Mouse (Mus musculus) right cerebral cortex, postnatal 14 days (tissue): Measurements from ENCODE around the gene Vwa8.
A peak's percentile ranks its signal among the peaks of the same experiment; 100 is the strongest.
"Not testable (repeated sequence)": the region's sequence is repeated elsewhere in the genome, so short reads cannot be mapped to it uniquely, and the experiment has no call there.

Experiments used
- DNase-seq: peaks from one replicate; pipeline ENCODE4 v3.0.0; 2022

The Vwa8 gene

DNA sequence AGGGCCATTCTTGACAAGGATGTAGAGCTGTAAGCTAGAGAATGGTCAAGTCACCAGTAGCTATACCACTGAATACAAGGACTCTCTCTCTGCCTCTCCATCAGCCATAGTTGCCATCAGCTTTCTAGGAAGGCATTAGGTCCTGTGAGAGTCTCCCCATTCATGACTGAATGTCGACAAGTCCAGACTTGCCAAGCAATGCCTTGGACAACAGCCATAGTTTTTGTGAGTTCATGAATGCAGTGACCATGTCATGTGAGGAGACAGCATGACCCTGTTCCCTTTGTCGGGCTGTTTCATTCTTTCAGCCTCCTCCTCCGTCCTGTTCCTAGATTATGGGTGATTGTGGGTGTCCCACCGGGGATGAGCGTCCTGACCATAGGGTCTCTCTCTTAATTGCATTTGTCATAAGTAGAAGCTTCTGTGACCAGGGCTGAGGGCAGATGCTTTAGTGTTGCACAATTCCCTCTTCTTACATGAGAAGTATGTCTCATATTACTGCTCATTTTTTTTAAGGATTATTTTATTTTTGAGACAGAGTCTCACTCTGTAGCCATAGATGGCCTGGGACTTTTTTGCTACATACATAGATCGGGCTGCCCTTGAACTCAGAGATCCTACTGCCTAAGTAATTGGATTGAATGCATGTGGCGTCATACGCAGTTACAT, 37.8 kb downstream of the Vwa8 start:
- DNase-seq = no peak

DNA sequence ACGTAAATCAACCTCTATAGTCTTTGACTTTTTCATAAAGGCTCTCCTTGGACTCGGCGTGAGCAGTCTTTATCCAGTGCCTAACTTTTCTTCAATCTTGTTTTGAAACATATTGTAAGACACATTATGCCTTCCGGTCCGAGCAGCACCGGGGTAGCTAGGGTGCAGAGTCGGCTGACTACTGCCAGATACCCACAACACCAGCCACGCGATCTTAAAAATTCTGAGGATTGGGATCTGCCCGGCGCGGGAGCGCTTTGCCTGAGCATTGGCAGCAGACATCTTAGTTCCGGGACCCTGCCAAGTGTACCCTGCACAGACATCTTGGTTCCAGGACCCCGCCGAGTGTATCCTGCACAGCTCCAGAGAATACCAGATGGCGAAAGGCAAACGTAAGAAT, 38.6 kb downstream of the Vwa8 start:
- not testable (repeated sequence) for DNase-seq

DNA sequence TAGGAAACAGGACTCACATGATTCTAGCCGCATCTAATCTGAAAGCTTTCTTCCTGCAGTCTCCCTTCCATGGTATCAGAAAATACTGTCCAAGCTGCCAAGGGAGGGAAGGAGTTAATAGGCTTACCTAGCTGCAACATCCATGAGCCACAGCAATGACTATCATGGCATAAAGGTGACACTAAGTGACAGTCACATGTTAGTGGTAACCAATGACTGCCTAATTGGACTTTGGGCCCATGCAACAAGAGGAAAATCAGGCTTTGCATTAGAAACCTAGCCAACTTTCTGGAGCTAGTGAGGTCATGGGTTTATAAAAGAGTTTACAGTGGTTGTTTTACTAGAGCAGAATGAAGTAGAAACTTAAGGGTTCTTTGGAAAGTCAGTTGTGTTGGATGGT, 46.6 kb downstream of the Vwa8 start:
- no peak for DNase-seq

DNA sequence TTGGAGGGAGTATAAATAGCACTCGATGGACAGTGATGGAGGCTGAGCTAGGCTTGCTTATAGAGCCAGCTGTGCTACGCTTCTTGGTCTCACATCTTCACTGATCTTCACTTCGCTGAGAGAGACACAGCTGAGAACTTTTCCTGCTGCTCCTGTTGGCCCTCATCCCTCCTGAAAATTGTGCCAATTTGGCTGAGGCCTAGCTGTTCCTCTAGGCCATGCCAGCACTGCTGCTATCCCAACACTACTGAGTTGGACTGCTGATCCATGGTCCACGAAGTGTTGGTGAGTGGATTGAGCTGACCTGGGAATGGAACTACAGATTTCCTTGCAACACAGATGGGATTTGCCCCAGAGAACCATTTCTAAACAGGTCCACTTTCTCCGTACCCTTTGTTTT, 47.4 kb downstream of the Vwa8 start:
- DNase-seq = no peak

DNA sequence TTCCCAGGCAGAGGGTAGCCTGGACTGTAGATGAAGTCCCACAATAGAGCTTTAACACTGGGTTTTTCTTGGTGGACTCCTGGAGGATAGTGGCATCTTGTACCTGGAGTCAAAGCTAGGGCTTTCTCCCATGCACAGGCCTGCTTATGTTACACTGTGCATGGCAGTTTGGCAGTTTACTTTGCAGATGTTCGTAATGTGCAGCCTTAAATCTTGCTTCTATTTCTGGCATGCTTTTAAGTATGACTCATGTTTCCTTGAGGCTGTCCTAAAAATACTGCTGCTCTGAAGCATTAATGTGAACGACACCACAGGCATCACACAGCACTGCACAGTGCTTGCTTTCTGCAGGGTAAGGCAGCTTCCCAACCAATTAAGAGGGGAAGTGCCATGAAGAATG, 51.9 kb downstream of the Vwa8 start:
- no peak for DNase-seq

DNA sequence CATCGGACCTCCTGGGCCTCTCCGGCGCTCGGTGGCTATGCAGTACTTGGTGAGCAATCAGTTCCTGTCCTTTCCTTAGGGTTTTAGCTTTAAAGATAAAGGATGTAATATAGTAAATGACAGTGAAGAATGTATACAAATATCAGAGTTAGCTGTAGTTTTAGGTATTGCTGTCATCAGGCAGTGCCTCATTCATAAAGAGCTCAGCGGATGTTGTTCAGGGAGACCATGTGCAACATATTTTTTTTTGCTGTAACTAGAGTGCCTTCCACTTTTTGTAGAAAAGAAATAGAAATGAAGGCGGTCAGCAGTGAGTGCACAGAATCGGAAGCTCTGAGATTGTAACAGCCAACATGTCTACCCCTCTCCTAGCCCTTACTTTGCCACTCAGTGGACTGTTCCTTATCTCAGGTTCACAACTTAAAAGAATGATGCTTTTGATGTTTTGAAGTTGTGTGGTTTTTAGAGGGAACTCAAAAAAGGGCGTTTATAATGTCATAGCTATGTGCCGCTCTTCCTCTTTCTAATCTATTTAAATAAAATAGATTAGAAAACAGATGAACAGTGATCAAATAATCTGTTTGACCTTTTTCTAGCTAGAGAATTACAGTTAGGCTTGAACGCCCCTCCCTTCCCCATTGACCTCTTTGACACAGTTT, 59.5 kb downstream of the Vwa8 start:
- DNase-seq = no peak

DNA sequence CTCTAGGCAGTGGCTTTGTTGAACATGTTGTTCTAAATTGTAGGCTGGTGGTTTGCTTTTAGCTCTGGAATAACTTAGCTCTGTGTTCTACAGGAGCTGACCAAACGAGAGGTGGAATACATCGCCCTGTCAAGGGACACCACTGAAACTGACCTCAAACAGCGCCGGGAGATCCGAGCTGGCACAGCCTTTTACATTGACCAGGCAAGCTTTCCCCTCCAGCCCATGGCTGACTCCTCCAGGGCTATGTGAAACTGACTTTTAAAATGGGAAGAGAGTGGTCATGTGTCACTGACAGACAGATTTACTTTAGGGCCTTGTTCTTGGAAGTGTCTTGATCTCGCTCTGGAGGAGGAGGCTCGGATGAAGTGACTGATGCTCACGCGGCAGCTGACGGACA, 63.2 kb downstream of the Vwa8 start:
- DNase-seq = no peak

DNA sequence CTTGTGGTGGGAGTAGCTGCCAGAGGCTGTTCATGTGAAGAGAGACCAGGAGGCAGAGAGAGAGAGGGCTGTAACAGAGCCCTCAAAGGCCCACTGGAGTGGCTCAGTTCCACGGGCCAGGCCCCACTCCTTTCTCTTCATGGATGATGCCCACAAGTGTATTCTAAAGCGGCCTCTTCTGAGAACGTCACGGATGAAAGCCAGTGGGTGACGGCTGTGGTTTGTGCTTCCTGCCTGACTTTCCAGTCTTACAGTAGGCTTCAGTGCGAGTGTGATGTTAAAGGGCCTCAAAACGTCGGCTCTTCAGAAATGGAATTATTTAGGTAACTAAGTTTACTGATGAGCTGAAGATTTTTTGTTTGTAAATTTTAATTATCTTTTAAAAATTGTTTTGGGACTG, 65.3 kb downstream of the Vwa8 start:
- DNase-seq = no peak

DNA sequence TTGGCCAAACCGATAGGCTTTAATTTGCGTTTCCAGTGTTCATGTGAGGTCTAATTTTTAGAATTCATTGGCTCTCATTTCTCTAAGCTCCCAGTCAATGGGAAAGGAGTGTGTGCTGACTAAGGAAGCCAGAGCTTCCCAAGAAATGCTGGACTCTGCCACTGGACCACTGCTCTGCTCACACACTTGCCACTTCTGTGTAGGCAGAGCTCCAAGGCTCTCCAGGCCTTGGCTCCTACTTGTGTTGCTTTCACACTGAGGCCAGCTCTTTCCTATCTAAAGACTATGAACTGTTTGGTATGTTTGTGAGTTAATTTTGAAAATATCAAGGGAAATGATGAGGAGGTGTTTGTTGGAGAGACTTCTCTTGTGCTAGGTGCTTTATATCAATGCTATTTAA, 67.8 kb downstream of the Vwa8 start:
- no peak for DNase-seq

DNA sequence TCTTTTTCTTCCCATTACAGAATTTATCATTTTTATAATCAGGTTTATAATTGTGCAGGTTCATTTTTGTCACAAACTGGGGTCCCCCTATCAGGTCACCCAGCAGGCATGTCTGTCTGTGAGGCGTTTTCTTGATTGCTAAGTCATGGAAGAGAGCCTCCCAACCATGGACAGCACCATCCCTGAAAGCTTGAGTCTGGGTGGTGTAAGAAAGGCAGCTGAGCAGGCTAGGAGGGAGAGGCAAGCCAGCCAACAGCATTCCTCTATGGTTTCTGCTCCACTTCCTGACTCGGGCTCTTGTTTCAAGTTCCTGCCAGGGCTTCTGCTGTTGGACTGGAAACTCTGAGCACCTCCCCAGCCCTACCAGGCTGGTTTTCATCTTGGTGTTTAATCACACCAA, 72.4 kb downstream of the Vwa8 start:
- DNase-seq = no peak

DNA sequence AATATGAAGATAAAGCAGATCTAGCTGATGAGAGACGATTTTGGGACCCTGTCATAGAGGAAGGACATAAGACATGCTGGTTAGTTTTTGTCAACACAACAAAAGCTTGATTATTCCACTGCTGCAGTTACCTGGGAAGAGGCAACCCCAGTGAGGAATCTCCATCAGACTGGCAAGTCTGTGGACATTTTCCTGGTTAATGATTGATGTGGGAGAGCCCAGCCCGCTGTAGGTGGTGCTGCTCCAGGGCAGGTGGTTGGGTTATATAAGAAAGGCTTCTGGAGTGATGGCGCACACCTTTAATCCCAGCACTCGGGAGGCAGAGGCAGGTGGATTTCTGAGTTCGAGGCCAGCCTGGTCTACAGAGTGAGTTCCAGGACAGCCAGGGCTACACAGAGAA, 74.8 kb downstream of the Vwa8 start:
- no peak for DNase-seq

DNA sequence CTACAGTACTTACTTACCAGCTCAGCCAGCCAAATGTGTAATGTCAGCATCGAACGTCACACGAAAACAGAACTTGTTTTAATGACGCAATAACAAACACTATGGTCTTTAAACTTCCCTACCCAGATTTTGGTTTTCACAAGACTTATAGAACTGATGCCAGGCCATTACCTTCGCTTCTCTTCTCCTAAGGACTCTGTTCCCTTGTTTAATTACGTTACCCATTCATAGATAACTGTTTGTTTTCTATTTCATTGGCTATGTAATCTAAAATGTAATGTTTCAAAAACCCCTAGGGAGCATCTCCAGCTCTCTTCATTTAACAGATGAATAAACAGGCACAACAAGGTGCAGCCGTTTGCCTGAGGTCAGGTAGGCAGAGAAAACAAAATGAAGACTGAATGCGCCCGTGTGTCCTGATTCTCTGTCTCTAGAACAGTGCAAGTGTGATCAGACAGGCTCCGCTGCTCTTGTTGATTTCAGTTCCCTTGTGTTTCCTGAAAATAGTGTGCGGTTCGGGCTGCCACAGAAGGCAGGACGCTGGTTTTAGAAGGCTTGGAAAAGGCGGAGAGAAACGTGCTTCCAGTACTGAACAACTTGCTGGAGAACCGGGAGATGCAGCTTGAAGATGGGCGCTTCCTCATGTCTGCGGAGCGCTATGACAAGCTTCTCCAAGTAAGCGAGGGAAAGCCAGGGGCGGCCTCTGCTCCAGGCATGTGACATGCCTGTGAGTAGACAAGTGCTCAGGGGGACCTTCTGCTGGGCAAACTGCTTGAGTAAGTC, 76.1 kb downstream of the Vwa8 start:
- DNase-seq = peak; percentile 33

DNA sequence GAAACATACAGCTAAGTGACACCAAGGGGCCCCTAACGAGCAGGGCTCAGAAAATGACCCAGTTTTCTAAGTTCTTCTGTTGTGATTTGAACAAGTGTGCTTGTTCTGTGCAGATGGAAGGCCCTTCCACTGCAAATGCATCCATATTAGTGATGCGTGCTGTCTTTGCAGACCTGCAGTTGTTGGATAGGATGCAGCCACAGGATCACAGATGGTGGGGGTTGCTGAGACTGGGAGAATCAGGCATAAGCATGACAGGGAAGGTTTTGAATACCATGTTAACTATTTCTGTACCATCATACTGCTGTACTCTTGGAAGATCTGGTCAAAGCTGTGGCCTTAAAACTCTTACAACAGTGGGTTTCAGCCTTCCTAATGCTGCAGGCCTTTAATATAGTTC, 83.2 kb downstream of the Vwa8 start:
- DNase-seq = no peak

DNA sequence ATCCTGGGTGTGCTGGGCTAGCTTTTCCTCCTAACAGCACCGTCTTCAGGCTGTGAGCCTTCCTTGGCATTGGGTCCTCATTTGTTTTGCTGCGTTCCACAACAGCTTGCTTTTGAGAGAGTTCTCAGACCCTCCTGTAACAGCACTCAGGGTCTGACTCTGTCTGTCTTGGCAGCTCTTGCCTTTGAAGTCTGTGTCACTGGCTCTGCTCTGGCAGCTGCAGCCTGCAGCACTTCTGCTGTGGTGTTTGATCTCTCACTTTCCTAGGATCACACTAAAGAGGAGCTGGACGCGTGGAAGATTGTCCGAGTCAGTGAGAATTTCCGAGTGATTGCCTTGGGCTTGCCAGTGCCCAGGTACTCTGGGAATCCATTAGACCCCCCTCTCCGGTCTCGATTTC, 84.5 kb downstream of the Vwa8 start:
- DNase-seq = no peak

DNA sequence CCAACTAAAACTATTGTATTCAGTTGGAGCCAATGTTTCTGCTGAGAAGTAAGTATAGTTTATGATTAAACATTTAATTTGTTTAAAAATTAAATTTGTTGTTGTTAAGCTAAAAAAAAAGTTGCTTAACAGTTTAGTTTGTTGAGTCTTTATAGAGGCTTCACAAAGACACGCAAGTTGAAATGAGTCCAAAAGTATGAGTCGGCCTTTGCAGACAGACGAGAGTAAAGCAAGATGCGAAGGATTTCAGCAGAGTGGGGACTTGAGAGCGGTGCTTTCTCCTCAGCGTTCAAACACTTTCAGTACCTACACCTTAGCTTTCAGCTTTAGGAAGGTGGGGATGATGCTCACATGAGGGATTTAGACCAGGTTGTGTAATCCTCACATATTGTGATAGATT, 85.7 kb downstream of the Vwa8 start:
- DNase-seq = no peak

DNA sequence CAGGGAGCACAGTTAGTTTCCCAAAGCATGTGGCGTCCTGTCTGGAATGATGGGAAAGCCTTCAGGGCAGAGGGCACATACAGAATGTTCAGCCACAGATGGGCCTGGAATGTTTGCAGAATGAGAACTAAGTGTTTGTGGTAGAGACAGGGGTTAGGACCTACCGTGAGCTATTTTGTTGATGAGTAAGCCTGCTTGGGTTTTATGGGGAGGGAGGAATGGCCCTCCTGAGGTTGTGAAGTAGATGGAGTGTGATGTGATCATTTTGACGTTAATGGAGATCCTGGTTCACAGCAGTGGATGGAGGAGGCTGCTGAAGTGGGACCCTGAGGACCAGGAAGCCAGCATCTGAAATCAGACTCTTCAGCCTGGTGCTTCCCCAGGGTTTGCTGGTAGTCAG, 86.9 kb downstream of the Vwa8 start:
- no peak for DNase-seq

DNA sequence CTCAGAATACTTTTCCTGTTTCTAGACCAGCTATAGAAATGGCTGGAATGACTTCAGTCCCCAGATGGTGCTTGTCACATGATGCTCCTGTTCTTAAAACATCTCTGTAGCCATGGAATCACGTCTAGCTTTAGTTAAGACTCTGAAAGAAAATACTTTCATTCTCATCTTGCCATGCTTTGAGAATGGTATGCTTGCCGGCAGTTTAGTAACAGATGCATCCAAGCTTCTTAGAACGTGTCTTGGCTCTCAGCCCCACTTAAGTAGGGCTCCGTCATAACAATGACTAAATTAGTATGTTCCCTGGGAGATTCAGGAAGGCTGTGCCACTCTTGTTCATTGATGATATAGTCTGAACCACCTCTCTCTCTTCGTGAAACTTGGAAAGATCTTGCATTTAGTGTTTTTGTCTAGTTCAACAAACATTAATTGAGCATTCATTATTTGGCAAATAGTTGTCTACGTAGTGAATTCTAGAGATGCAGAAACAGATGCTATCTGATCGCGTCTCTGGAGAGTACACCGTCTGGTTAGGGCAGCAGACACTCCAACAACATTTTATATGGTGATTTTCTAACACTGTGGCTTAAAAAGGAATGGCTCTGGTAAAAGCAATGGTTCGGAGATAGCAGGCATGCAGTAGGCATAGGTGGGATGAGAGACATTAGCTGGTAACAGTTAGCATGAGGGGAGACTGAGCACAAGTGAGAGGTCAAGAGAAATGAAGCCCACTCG, 93.1 kb downstream of the Vwa8 start:
- peak; percentile 33 for DNase-seq

DNA sequence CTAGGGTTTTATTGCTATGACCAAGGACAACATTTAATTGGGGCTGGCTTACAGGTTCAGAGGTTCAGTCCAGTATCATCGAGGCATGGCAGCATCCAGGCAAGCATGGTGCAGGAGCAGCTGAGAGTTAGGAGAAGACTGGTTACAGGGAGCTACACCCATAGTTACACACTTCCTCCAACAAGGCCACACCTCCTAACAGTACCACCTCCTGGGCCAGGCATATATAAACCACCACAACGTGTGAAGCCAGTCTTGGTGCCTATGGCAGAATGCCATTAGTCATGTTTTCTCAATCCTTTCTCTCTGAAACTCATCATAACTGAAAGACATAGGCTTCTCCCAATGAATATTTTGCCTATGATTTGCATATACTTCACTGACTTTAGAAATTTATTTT, 106.9 kb downstream of the Vwa8 start:
- DNase-seq = no peak

DNA sequence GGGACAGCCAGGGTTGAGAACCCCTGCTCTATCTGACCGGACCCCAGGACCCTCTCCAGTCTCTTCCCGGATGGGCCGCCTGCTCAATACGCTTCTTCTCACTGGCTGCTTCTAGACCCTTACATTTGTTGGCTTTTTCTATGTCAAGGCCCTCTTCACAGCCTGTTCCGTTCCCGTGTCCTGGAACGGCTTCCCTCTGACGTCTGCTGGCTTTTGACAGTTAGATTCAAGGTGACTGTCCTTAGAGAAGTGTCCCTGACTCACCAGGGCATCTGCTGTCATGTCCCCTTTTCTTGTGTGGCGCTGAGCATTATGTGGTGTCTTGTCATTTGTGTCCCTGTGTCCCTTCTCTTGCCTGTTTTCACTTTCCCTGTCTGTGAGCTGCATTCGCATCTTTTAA, 121.8 kb downstream of the Vwa8 start:
- DNase-seq = no peak

DNA sequence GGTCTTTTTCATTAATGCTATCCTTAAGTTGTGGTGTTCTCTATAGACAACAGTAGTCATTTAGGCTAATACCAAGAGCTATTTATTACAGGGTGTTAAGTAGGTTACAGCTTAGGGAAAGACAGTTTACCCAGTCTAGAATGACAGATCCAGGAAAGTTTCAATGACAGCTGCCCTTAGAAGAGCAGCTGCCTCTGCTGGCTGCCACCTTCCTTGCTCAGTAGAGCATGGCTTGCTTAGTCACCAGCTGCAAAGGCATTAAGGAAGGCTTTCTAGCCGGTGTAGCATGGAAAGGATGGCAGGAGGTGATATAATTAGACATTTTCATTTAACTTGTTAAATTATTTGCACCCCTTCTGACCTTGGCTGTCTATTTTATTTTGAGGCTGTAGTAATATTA, 123.6 kb downstream of the Vwa8 start:
- no peak for DNase-seq

DNA sequence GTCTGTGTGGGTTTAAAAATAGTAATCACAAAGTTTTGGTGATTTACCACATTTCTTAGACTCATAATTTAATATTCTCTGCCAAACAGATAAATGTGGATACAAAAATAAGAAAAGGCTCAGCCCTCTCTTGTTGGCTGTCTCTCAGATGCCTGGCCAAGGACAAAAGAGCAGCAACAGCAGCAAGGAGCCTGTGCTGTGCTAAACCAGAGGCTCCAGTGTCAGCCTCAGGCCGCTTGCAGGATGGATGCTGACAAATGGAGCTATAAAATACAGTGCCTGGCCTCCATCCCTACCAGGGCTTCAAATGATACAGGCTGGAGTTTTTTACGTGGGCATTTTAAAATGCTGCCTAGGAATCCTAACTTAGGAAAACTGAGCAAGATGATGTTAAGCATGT, 134.3 kb downstream of the Vwa8 start:
- no peak for DNase-seq

DNA sequence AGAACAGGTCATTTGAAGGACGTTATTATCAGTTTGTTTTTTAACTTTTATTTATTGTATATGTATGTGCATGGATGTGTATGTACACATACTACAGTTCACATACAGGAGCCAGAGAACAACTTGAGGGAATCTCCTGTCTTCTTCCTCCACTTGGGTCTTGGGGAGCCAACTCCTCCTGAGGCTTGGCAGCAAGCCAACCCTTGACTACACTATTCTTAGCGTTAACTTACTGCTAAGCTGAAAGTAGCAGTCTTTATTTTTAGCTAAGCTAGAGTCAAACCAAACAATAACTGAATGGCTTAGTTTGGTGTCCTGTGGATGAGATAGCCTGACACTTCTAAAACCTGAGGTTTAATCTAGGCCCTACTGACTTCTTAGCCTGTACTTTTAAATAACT, 135.4 kb downstream of the Vwa8 start:
- peak; percentile 65 for DNase-seq

DNA sequence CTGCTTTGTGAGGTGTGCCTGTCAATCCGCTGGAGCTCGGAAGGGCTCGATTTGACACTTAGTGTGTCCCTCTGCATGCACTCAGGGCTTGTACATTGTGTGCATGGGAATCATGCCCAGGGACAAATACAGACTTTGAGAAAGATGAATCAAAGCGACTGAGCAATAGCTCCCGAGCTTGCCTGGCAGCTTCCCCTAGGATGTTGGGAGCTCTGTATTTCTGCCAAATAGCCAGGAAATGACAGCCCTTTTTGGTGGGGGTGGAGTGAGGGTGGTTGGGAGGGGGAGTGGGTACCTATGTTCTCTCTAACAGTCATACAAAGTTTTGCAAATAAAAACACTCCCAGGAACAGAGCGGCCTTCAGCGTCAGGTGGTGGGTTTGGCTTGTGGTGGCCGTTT, 138.7 kb downstream of the Vwa8 start:
- no peak for DNase-seq

DNA sequence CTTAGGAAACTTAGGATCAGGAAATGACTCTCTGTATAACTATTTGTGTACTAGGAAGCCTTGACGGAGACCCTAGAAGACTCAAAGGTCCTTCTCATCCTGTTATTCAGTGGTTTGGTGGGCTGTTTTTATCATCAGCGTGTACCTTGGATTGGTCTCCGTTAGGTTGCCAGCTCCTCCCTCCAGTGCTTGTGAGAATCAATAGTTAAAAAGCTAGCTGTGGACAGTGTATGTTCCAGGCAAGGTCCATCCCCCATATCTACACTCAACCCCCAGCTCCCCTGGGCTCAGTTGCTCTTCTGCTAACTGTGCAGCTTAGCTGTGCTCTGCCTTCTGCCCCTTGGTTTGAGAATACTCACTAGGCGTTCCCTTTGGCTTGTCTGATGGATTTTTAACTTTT, 143.6 kb downstream of the Vwa8 start:
- no peak for DNase-seq
